Mouse (Mus musculus) myocyte (in vitro differentiated cells): ENCODE measurements at regions not wholly inside any gene's neighbourhood (a gene's known extent, or its start where the extent isn't known, plus 50 kb on each side); places are given as distances from the start of the nearest gene placed in this dataset.

ENCODE experiments used
- H3K27me3 ChIP-seq: one replicate; pipeline ENCODE4 v1.6.1; 2011; ENCODE audit not compliant: control insufficient read depth, insufficient read depth, insufficient read length
- H3K36me3 ChIP-seq: one replicate; pipeline ENCODE4 v1.6.1; 2011; ENCODE audit not compliant: control insufficient read depth, insufficient read depth
- H3K4me2 ChIP-seq: one replicate; pipeline ENCODE4 v1.6.1; 2011; ENCODE audit warnings: low read depth, control low read depth
- H3K4me3 ChIP-seq: one replicate; pipeline ENCODE4 v1.5.1; 2011; ENCODE audit warnings: mild to moderate bottlenecking, control low read depth, moderate library complexity
- H3K79me2 ChIP-seq: one replicate; pipeline ENCODE4 v1.6.1; 2011; ENCODE audit not compliant: control insufficient read depth, insufficient read depth
- H3ac ChIP-seq: one replicate; pipeline ENCODE4 v1.6.1; 2011; ENCODE audit not compliant: control insufficient read depth, insufficient read length
- CEBPB ChIP-seq: IDR thresholded peaks from 2 replicates; pipeline ENCODE4 v1.6.1; 2011; ENCODE audit warnings: mild to moderate bottlenecking, moderate library complexity; ENCODE audit not compliant: poor library complexity, insufficient read depth, severe bottlenecking
- E2F4 ChIP-seq: IDR thresholded peaks from one replicate; pipeline ENCODE4 v1.6.1; 2011; ENCODE audit warnings: mild to moderate bottlenecking, control low read depth, moderate library complexity; ENCODE audit not compliant: insufficient read depth
- MAX ChIP-seq: IDR thresholded peaks from one replicate; pipeline ENCODE4 v1.6.1; 2011; ENCODE audit warnings: low read depth, mild to moderate bottlenecking, control low read depth
- MYOD1 ChIP-seq, 3 experiments: IDR thresholded peaks; one replicate each; pipeline ENCODE4 v1.6.1; 2011; ENCODE audit warnings: control low read depth in 2 of 3, low read depth in 2 of 3, mild to moderate bottlenecking in 2 of 3, moderate library complexity in 1 of 3; ENCODE audit not compliant: insufficient read length in 2 of 3, control insufficient read depth in 1 of 3
- MYOG ChIP-seq, 3 experiments: IDR thresholded peaks; one replicate each; pipeline ENCODE4 v1.6.1; 2011; ENCODE audit warnings: control low read depth in 2 of 3, low read depth in 2 of 3, mild to moderate bottlenecking in 2 of 3; ENCODE audit not compliant: insufficient read length in 2 of 3, control insufficient read depth in 1 of 3, insufficient read depth in 1 of 3
- POLR2A ChIP-seq: IDR thresholded peaks from one replicate; pipeline ENCODE4 v1.6.1; 2011; ENCODE audit warnings: low read depth, mild to moderate bottlenecking, control low read depth, moderate library complexity; ENCODE audit not compliant: insufficient read length
- POLR2AphosphoS2 ChIP-seq: IDR thresholded peaks from one replicate; pipeline ENCODE4 v1.6.1; 2011; ENCODE audit warnings: low read depth, control low read depth; ENCODE audit not compliant: insufficient read length
- REST ChIP-seq: IDR thresholded peaks from one replicate; pipeline ENCODE4 v1.6.1; 2011; ENCODE audit warnings: mild to moderate bottlenecking, control low read depth, moderate library complexity; ENCODE audit not compliant: insufficient read depth, insufficient read length
- SRF ChIP-seq: IDR thresholded peaks from one replicate; pipeline ENCODE4 v1.6.1; 2011; ENCODE audit warnings: low read depth; ENCODE audit not compliant: control insufficient read depth, insufficient read length
- TCF12 ChIP-seq: IDR thresholded peaks from one replicate; pipeline ENCODE4 v1.6.1; 2011; ENCODE audit warnings: mild to moderate bottlenecking, control low read depth; ENCODE audit not compliant: poor library complexity, insufficient read depth, severe bottlenecking
- TCF3 ChIP-seq: IDR thresholded peaks from one replicate; pipeline ENCODE4 v1.6.1; 2011; ENCODE audit warnings: low read depth, control low read depth; ENCODE audit not compliant: insufficient read length
- USF1 ChIP-seq: IDR thresholded peaks from one replicate; pipeline ENCODE4 v1.6.1; 2011; ENCODE audit warnings: low read depth, mild to moderate bottlenecking, control low read depth, moderate library complexity

DNA sequence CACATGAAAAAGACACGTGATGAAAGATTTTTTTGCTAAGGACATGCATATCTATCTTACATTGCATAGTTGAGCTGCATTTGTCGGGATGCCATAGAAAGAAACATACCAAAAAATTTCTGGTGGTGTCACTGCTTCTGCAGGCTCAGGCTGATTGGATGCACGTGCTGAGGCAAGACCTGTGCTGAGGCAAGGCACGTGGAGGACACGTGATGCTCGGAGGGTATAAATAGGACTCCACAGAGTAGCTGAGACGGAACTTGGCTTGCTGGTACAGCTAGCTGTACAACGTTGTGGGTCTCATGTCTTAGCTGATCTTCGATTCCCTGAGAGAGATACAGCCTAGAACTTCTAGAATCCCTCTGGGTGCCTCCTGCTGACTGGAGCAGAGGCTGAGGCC, 120.6 kb downstream of the H2al2a start:
- H3K36me3 ChIP-seq, result no peaks in the 10 kb centered on the region
- TF ChIP-seq TCF3, result no peak
- TF ChIP-seq SRF, result no peak
- TF ChIP-seq REST, result no peak
- no peak for TF ChIP-seq POLR2A
- TF ChIP-seq CEBPB, result no peak
- TF ChIP-seq MAX, result no peak
- no peak for TF ChIP-seq POLR2AphosphoS2
- TF ChIP-seq MYOD1 (IDR thresholded peaks at IDR 0.05; ENCODE audit: control insufficient read depth in 1 of 3, insufficient read length in 2 of 3, low read depth in 2 of 3), result no peak
- no peak for TF ChIP-seq USF1
- TF ChIP-seq TCF12, result no peak
- no peak for TF ChIP-seq E2F4
- no peak for TF ChIP-seq MYOG (IDR thresholded peaks at IDR 0.05; ENCODE audit: control insufficient read depth in 1 of 3, insufficient read depth in 1 of 3, insufficient read length in 2 of 3, low read depth in 2 of 3)
- H3ac ChIP-seq, result no peak overlapping the region
- H3K27me3 ChIP-seq, result peaks cover 5% of the 10 kb centered on the region
- H3K79me2 ChIP-seq, result no peaks in the 10 kb centered on the region
- H3K4me2 ChIP-seq, result no peak overlapping the region
- H3K4me3 ChIP-seq, result no peak overlapping the region

DNA sequence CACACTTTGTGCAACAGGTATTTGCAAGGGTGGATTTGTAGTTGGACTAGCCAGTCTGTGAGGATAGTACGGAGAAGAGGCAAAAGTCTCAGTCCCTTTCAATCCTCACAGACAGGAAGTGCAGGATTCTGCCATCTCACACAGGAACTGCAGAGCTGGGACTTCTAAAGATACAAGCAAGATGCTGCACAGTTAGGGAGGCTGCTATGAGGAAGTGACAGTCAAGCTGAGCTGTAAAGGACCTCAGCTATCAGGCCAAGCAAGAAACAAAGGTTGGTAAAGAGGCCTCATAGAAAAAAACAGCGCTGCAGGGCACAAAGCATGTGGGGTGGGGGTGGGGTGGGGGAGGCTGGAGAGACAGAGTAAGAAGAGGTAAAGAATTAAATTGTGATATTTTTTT, 126.2 kb downstream of the H2al2a start:
- Histone ChIP-seq H3K4me2 (no peak overlapping the region), H3K79me2 (no peaks in the 10 kb centered on the region), H3K27me3 (no peaks in the 10 kb centered on the region), H3ac (no peak overlapping the region), H3K36me3 (no peaks in the 10 kb centered on the region), H3K4me3 (no peak overlapping the region)
- TF ChIP-seq POLR2A, result no peak
- no peak for TF ChIP-seq REST
- TF ChIP-seq SRF, result no peak
- TF ChIP-seq MYOG (IDR thresholded peaks at IDR 0.05; ENCODE audit: control insufficient read depth in 1 of 3, insufficient read depth in 1 of 3, insufficient read length in 2 of 3, low read depth in 2 of 3), result no peak
- no peak for TF ChIP-seq E2F4
- no peak for TF ChIP-seq MYOD1 (IDR thresholded peaks at IDR 0.05; ENCODE audit: control insufficient read depth in 1 of 3, insufficient read length in 2 of 3, low read depth in 2 of 3)
- TF ChIP-seq CEBPB, result no peak
- TF ChIP-seq TCF12, result no peak
- no peak for TF ChIP-seq USF1
- TF ChIP-seq POLR2AphosphoS2, result no peak
- no peak for TF ChIP-seq TCF3
- no peak for TF ChIP-seq MAX

DNA sequence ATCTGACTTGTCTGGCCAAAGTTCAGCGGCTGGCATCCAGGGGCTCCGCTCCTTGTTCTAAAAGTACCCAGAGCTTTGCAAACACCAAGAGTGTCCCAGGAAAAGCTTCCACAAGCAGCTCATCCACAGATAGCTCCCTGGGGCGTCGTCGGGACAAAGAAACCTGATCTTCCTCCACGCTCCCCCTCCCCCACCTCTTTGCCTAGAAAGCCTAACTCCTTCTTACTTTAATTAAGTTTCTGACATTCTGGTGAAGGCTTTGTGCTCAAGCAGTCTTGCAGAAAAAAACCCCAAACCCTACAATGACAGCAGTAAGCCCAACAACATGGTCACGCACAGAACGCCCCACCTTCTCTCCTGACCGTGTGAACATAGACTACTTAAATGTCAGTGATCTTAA, 128.6 kb downstream of the H2al2a start:
- TF ChIP-seq MYOG (IDR thresholded peaks at IDR 0.05; ENCODE audit: control insufficient read depth in 1 of 3, insufficient read depth in 1 of 3, insufficient read length in 2 of 3, low read depth in 2 of 3), result no peak
- no peak for TF ChIP-seq SRF
- no peak for TF ChIP-seq MYOD1 (IDR thresholded peaks at IDR 0.05; ENCODE audit: control insufficient read depth in 1 of 3, insufficient read length in 2 of 3, low read depth in 2 of 3)
- Histone ChIP-seq H3K36me3 (no peaks in the 10 kb centered on the region), H3K4me2 (no peak overlapping the region), H3K27me3 (no peaks in the 10 kb centered on the region), H3K79me2 (no peaks in the 10 kb centered on the region), H3K4me3 (no peak overlapping the region), H3ac (no peak overlapping the region)

DNA sequence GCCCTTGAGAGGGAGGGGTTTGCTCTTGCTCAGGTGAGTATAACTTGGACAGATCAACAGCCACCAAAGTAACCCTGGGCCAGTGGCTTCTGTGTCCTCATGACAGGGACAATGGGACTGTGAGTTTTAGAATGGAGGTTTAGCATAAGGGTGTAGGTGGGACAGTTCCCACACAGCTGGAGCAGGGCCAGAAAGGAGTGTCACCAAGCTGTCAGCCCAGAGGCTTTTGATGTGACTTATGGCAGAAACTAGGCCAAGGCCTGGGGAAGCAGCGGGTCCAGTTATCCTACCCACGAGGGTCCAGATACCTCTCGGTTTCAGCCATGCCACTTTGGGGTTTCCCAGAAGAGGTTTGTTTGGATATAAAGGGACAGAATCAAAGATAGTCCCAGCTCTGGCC, 129.4 kb downstream of the H2al2a start:
- H3K4me2 ChIP-seq, result no peak overlapping the region

DNA sequence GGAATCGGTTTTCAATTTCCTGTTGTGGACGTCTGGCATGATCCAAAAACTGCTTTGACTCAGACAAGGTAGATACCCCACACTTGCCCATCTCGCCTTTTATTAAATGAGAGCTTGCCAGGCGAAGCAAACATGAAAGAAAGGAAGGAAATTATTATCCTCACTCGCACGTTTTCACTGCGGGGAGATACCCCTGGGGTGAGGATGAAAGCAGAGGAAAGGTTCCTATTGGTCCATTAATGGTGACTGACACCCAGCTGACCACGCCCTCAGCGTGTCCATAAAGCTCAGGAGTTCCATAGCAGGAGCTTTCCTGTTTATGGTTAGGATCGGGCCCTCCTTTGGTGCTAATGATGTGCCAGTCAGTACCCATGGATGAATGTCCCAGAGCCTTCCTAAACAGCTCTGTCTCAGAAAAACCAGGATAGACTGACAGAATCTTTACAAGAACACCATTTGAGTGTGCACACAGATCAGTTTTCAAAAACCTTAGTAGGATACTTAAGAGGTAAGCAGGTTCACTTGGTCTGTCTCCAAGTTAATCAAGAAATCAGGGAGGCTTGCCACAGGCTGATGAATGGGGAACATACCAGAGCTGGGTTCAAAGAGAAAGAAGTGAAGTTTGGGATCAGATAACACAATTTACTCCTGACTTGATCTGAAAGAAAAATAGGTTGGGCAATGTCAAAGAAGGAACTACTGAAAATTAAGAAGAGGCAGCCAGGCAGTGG, 130.7 kb upstream of the Nebl start:
- Histone ChIP-seq H3K36me3 (no peaks in the 10 kb centered on the region), H3K4me2 (no peak overlapping the region), H3K27me3 (no peaks in the 10 kb centered on the region), H3ac (no peak overlapping the region), H3K4me3 (no peak overlapping the region), H3K79me2 (no peaks in the 10 kb centered on the region)
- no peak for TF ChIP-seq TCF3
- TF ChIP-seq MYOD1 (IDR thresholded peaks at IDR 0.05; ENCODE audit: control insufficient read depth in 1 of 3, insufficient read length in 2 of 3, low read depth in 2 of 3), result no peak
- TF ChIP-seq REST, result no peak
- no peak for TF ChIP-seq CEBPB
- no peak for TF ChIP-seq POLR2AphosphoS2
- no peak for TF ChIP-seq MAX
- TF ChIP-seq SRF, result no peak
- TF ChIP-seq USF1, result no peak

More for the DNA sequence above, 129.4 kb downstream of the H2al2a start:
- TF ChIP-seq TCF3 (no peak), MYOD1 (IDR thresholded peaks at IDR 0.05; ENCODE audit: control insufficient read depth in 1 of 3, insufficient read length in 2 of 3, low read depth in 2 of 3) (no peak), SRF (no peak), POLR2AphosphoS2 (no peak), CEBPB (no peak), REST (no peak), TCF12 (no peak), E2F4 (no peak), MAX (no peak), POLR2A (no peak), MYOG (IDR thresholded peaks at IDR 0.05; ENCODE audit: control insufficient read depth in 1 of 3, insufficient read depth in 1 of 3, insufficient read length in 2 of 3, low read depth in 2 of 3) (no peak), USF1 (no peak)
- no peaks in the 10 kb centered on the region for H3K36me3 ChIP-seq
- H3K27me3 ChIP-seq, result no peaks in the 10 kb centered on the region
- H3ac ChIP-seq, result no peak overlapping the region
- H3K4me3 ChIP-seq, result no peak overlapping the region
- no peaks in the 10 kb centered on the region for H3K79me2 ChIP-seq
